Mouse (Mus musculus) liver, embryonic 11.5 days (tissue): ENCODE results near the gene Snhg11. TPM values are rescaled to one million over a fixed set of nuclear protein-coding genes. Genes with fewer than 3 reads are reported as not detected.

Experiments used
- ATAC-seq: fragments of 200-750 bp; cut with Nextera tagmentation; replicated peaks from 2 replicates; pipeline ENCODE4 v1.8.0; 2017; ENCODE audit warnings: moderate number of reproducible peaks, mild to moderate bottlenecking, moderate TSS enrichment, moderate library complexity; ENCODE audit not compliant: low FRiP score
- DNase-seq: peaks from one replicate; pipeline ENCODE4 v3.0.0-alpha.2; 2017; ENCODE audit warnings: low spot score
- H3K27ac ChIP-seq: fragments of 300-500 bp; sonication (generic); 2 replicates; pipeline ENCODE4 v1.5.1; 2014; ENCODE audit warnings: mild to moderate bottlenecking, low read depth, low read length, control low read depth
- H3K27me3 ChIP-seq: fragments of 300-500 bp; sonication (generic); replicated peaks from 2 replicates; pipeline ENCODE4 v1.6.1; 2014; ENCODE audit warnings: low read length, mixed read lengths; ENCODE audit not compliant: control insufficient read depth, insufficient read depth
- H3K36me3 ChIP-seq: fragments of 300-500 bp; sonication (generic); 2 replicates; pipeline ENCODE4 v1.6.1; 2014; ENCODE audit warnings: mild to moderate bottlenecking, low read length, moderate library complexity, mixed read lengths; ENCODE audit not compliant: control insufficient read depth, insufficient read depth
- H3K4me1 ChIP-seq: fragments of 300-500 bp; sonication (generic); replicated peaks from 2 replicates; pipeline ENCODE4 v1.6.1; 2014; ENCODE audit warnings: low read length, mixed read lengths; ENCODE audit not compliant: control insufficient read depth, insufficient read depth
- H3K4me2 ChIP-seq: fragments of 300-500 bp; sonication (generic); 2 replicates; pipeline ENCODE4 v1.6.1; 2014; ENCODE audit warnings: mild to moderate bottlenecking, control low read depth, moderate library complexity
- H3K4me3 ChIP-seq: fragments of 300-500 bp; sonication (generic); 2 replicates; pipeline ENCODE4 v1.5.1; 2014; ENCODE audit warnings: low read depth, low read length, control low read depth
- H3K9ac ChIP-seq: fragments of 300-500 bp; sonication (generic); 2 replicates; pipeline ENCODE4 v1.6.1; 2014; ENCODE audit warnings: low read depth, low read length, control low read depth
- H3K9me3 ChIP-seq: fragments of 300-500 bp; sonication (generic); 2 replicates; pipeline ENCODE4 v1.6.1; 2016; ENCODE audit warnings: low read length, inconsistent platforms, mixed read lengths; ENCODE audit not compliant: control insufficient read depth
- WGBS: fragments of 180-500 bp; shearing (Covaris S2); extraction: QIAGEN DNeasy Blood & Tissue Kit; methylation state at CpG from one replicate; pipeline ENCODE4 v1.1.7; 2014; 5-methylcytosine and 5-hydroxymethylcytosine counted together
- polyA plus RNA-seq: library from polyadenylated mRNA; unstranded; fragments of >200 nt; fragmentation: Nextera tagmentation; extraction: Ambion mirVana; gene quantifications from 2 replicates; pipeline ENCODE4 v1.2.1, GENCODE M21; 2014

The Snhg11 gene
- polyA plus RNA-seq: 2.4 and 3.9 TPM in 2 replicates

GRCm38 (mm10) chr2:158375443-158376122 is at the start of gene Snhg11:
TSS of gene Snhg11 (plus strand) at chr2:158375638.
- H3K4me1 ChIP-seq: peaks cover 9% of the 10 kb centered on the region
- H3K9me3 ChIP-seq: no peaks in the 10 kb centered on the region
- H3K4me2 ChIP-seq: peak within 1 kb of the TSS; percentile 67
- peaks cover 26% of the 10 kb centered on the region for H3K27me3 ChIP-seq
- WGBS: 3% methylated on average over 36 of the region's 36 CpGs
- H3K9ac ChIP-seq: peak within 1 kb of the TSS; percentile 14; the same call in 1 of the 2 replicates
- H3K4me3 ChIP-seq: peak within 1 kb of the TSS; percentile 43
- ATAC-seq: peak; percentile 34; the same call in 1 of the 2 replicates
- DNase-seq: peak; percentile 64
- no peak within 1 kb of the TSS for H3K27ac ChIP-seq
- H3K36me3 ChIP-seq: no peaks in the 10 kb centered on the region

GRCm38 (mm10) chr2:158334356-158334755 is 41.1 kb upstream of the Snhg11 start:
- no peaks in the 10 kb centered on the region for H3K36me3 ChIP-seq
- H3K4me2 ChIP-seq: no peak overlapping the region
- H3K27ac ChIP-seq: no peak overlapping the region
- no peak overlapping the region for H3K9ac ChIP-seq
- no peaks in the 10 kb centered on the region for H3K4me1 ChIP-seq
- H3K27me3 ChIP-seq: no peaks in the 10 kb centered on the region
- H3K4me3 ChIP-seq: no peak overlapping the region
- ATAC-seq: no peak
- WGBS: 78% methylated on average over 13 of the region's 13 CpGs
- no peak for DNase-seq
- no peaks in the 10 kb centered on the region for H3K9me3 ChIP-seq

- Histone ChIP-seq H3K4me2 (no peak overlapping the region), H3K27me3 (no peaks in the 10 kb centered on the region), H3K4me3 (no peak overlapping the region), H3K9me3 (no peaks in the 10 kb centered on the region), H3K4me1 (no peaks in the 10 kb centered on the region), H3K27ac (no peak overlapping the region), H3K9ac (no peak overlapping the region), H3K36me3 (no peaks in the 10 kb centered on the region)
- 84% methylated on average over 10 of the region's 10 CpGs for WGBS
- ATAC-seq: no peak
- DNase-seq: no peak
These were observed 37.7 kb upstream of the Snhg11 start for GRCm38 (mm10) chr2:158337698-158338097.

GRCm38 (mm10) chr2:158339948-158340564 is 35.4 kb upstream of the Snhg11 start:
- Histone ChIP-seq H3K9me3 (no peaks in the 10 kb centered on the region), H3K27ac (no peak overlapping the region), H3K4me1 (no peaks in the 10 kb centered on the region), H3K4me3 (no peak overlapping the region), H3K27me3 (no peaks in the 10 kb centered on the region), H3K36me3 (no peaks in the 10 kb centered on the region), H3K9ac (no peak overlapping the region), H3K4me2 (no peak overlapping the region)
- 34% methylated on average over 11 of the region's 11 CpGs for WGBS
- no peak for ATAC-seq
- peak; percentile 58 for DNase-seq

GRCm38 (mm10) chr2:158341324-158341723 is 34.1 kb upstream of the Snhg11 start:
- no peak overlapping the region for H3K27ac ChIP-seq
- H3K27me3 ChIP-seq: no peaks in the 10 kb centered on the region
- no peak overlapping the region for H3K9ac ChIP-seq
- DNase-seq: no peak
- H3K4me3 ChIP-seq: no peak overlapping the region
- H3K4me1 ChIP-seq: no peaks in the 10 kb centered on the region
- 68% methylated on average over 2 of the region's 2 CpGs for WGBS
- H3K9me3 ChIP-seq: no peaks in the 10 kb centered on the region
- H3K36me3 ChIP-seq: no peaks in the 10 kb centered on the region
- no peak for ATAC-seq
- no peak overlapping the region for H3K4me2 ChIP-seq

GRCm38 (mm10) chr2:158343495-158343894 is 31.9 kb upstream of the Snhg11 start:
- DNase-seq: no peak
- Histone ChIP-seq H3K4me3 (no peak overlapping the region), H3K9me3 (no peaks in the 10 kb centered on the region), H3K4me2 (no peak overlapping the region), H3K4me1 (no peaks in the 10 kb centered on the region), H3K36me3 (no peaks in the 10 kb centered on the region), H3K9ac (no peak overlapping the region), H3K27me3 (no peaks in the 10 kb centered on the region), H3K27ac (no peak overlapping the region)
- no peak for ATAC-seq
- 76% methylated on average over 5 of the region's 5 CpGs for WGBS

GRCm38 (mm10) chr2:158346467-158346866 is 29.0 kb upstream of the Snhg11 start:
- DNase-seq (no peak), ATAC-seq (no peak)
- Histone ChIP-seq H3K4me2 (no peak overlapping the region), H3K36me3 (no peaks in the 10 kb centered on the region), H3K27me3 (no peaks in the 10 kb centered on the region), H3K4me3 (no peak overlapping the region), H3K9ac (no peak overlapping the region), H3K9me3 (no peaks in the 10 kb centered on the region), H3K27ac (no peak overlapping the region), H3K4me1 (no peaks in the 10 kb centered on the region)
- WGBS: 51% methylated on average over 6 of the region's 6 CpGs

GRCm38 (mm10) chr2:158347868-158348267 is 27.6 kb upstream of the Snhg11 start:
- Histone ChIP-seq H3K4me1 (no peaks in the 10 kb centered on the region), H3K27me3 (no peaks in the 10 kb centered on the region), H3K27ac (no peak overlapping the region), H3K4me2 (no peak overlapping the region), H3K4me3 (no peak overlapping the region), H3K9me3 (no peaks in the 10 kb centered on the region), H3K9ac (no peak overlapping the region), H3K36me3 (no peaks in the 10 kb centered on the region)
- WGBS: under 1% methylated on average over 6 of the region's 6 CpGs
- peak; percentile 64 for DNase-seq
- ATAC-seq: 0 out of 2 replicates have a peak, but pooled peaks have one; percentile 11
